Mouse (Mus musculus) heart, embryonic 12.5 days (tissue): Measurements from ENCODE around the gene P4ha1. TPM values are rescaled to one million over a fixed set of nuclear protein-coding genes. Genes with fewer than 3 reads are reported as not detected.
"Not testable (repeated sequence)": the region's sequence is repeated elsewhere in the genome, so short reads cannot be mapped to it uniquely, and the experiment has no call there.

Source experiments
- ATAC-seq: fragments of 200-750 bp; cut with Nextera tagmentation; 2 replicates; pipeline ENCODE4 v1.8.0; 2017; ENCODE audit warnings: moderate TSS enrichment, moderate library complexity; ENCODE audit not compliant: insufficient number of reproducible peaks, low FRiP score
- H3K27ac ChIP-seq: fragments of 300-500 bp; sonication (generic); 2 replicates; pipeline ENCODE4 v1.5.1; 2016; ENCODE audit warnings: mild to moderate bottlenecking, moderate library complexity; ENCODE audit not compliant: poor library complexity, severe bottlenecking
- H3K27me3 ChIP-seq: fragments of 300-500 bp; sonication (generic); replicated peaks from 2 replicates; pipeline ENCODE4 v1.6.1; 2016; ENCODE audit warnings: mild to moderate bottlenecking, moderate library complexity
- H3K36me3 ChIP-seq: fragments of 300-500 bp; sonication (generic); 2 replicates; pipeline ENCODE4 v1.6.1; 2016; ENCODE audit warnings: mild to moderate bottlenecking, moderate library complexity
- H3K4me1 ChIP-seq: fragments of 300-500 bp; sonication (generic); replicated peaks from 2 replicates; pipeline ENCODE4 v1.6.1; 2016; ENCODE audit warnings: mild to moderate bottlenecking
- H3K4me2 ChIP-seq: fragments of 300-500 bp; sonication (generic); 2 replicates; pipeline ENCODE4 v1.6.1; 2016; ENCODE audit warnings: mild to moderate bottlenecking, moderate library complexity
- H3K4me3 ChIP-seq: fragments of 300-500 bp; sonication (generic); 2 replicates; pipeline ENCODE4 v1.5.1; 2016; ENCODE audit warnings: mild to moderate bottlenecking
- H3K9ac ChIP-seq: fragments of 300-500 bp; sonication (generic); 2 replicates; pipeline ENCODE4 v1.6.1; 2016; ENCODE audit warnings: mild to moderate bottlenecking, moderate library complexity
- H3K9me3 ChIP-seq: fragments of 300-500 bp; sonication (generic); replicated peaks from 2 replicates; pipeline ENCODE4 v1.6.1; 2016; ENCODE audit warnings: mild to moderate bottlenecking, moderate library complexity
- WGBS: fragments of 180-500 bp; shearing (Covaris S2); methylation state at CpG from one replicate; pipeline ENCODE4 v1.1.7; 2016; 5-methylcytosine and 5-hydroxymethylcytosine counted together
- polyA plus RNA-seq: library from polyadenylated mRNA; unstranded; fragments of >200 nt; fragmentation: Nextera tagmentation; extraction: Ambion mirVana; gene quantifications from 2 replicates; pipeline ENCODE4 v1.2.1, GENCODE M21; 2016

P4ha1 gene
- polyA plus RNA-seq, 1 experiment from 2014 or later = 58.9 TPM

DNA sequence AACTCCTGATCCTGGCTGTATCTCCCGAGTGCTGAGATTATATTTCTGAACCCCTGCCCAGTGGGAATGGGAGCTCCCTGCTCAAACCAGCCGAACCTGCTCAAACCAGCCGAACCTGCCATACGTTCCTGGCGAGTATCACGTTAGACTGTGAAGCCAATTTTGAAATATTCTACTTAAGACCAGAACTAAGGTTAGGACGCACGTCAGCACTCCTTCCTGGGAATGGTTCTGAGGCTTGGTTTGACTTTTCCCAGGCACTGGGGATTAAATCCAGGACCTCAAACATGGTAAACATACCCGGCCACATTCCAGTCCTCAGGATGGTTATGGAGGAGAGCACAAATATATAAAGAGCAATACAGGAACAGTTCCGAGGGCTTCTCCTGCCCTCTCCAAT lies 54.8 kb downstream of the P4ha1 start:
- no peak overlapping the region for H3K9ac ChIP-seq
- H3K27ac ChIP-seq = no peak overlapping the region
- no peak overlapping the region for H3K4me2 ChIP-seq
- no peaks in the 10 kb centered on the region for H3K9me3 ChIP-seq
- peaks cover 18% of the 10 kb centered on the region for H3K36me3 ChIP-seq
- ATAC-seq = no peak
- H3K4me3 ChIP-seq = no peak overlapping the region
- peaks cover 12% of the 10 kb centered on the region for H3K4me1 ChIP-seq
- no peaks in the 10 kb centered on the region for H3K27me3 ChIP-seq
- 83% methylated on average over 10 of the region's 10 CpGs for WGBS

DNA sequence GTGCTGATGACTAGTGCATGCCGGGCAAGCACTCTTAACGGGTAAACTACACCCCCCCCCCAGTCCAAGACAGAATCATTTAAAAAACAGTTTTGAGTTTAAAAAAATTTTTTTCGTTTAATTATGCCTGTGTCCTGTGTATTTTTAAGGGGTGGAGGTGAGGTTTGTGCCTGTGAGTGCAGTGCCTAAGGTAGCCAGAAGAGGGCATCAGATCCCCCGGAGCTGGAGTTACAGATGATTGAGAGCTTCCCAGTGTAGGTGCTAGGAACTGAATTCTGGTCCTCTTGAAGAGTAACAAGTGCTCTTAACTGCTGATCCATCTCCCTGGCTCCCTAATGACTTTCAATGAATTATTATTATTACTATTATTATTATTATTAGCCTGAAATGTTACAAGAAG lies 55.6 kb downstream of the P4ha1 start:
- Histone ChIP-seq H3K36me3 (peaks cover 12% of the 10 kb centered on the region), H3K4me2 (no peak overlapping the region), H3K9me3 (no peaks in the 10 kb centered on the region), H3K27ac (no peak overlapping the region), H3K9ac (no peak overlapping the region), H3K27me3 (no peaks in the 10 kb centered on the region), H3K4me1 (peaks cover 12% of the 10 kb centered on the region), H3K4me3 (no peak overlapping the region)
- ATAC-seq = no peak
- WGBS = 91% methylated on average over 4 of the region's 4 CpGs

DNA sequence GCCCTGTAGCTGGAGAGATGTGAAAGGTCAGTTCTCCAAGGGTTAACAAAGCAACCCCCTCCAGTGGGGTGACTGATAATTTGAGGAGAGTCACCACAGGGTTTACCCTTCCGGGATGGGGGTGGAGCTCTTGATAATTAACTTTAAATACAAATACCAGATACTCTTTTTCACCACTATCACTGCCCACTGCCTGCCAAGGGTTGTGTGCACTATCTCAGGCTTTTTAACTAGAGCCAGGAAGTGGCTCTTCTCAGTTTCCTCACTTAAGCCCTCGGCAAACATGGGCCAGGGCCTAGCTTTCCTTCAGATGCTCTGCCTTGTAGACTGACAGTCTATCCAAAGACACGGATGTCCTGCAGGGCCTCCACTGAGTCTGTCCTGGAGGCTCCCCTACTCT lies 56.8 kb downstream of the P4ha1 start:
- H3K4me1 ChIP-seq = peaks cover 12% of the 10 kb centered on the region
- WGBS = 9% methylated on average over 3 of the region's 3 CpGs
- peak; percentile 45; the same call in 1 of the 2 replicates for ATAC-seq
- H3K9me3 ChIP-seq = no peaks in the 10 kb centered on the region
- no peak overlapping the region for H3K9ac ChIP-seq
- no peaks in the 10 kb centered on the region for H3K27me3 ChIP-seq
- H3K4me2 ChIP-seq = no peak overlapping the region
- H3K27ac ChIP-seq = peak overlapping the region; percentile 58
- peaks cover under 1% of the 10 kb centered on the region; the same call in 1 of the 2 replicates for H3K36me3 ChIP-seq
- H3K4me3 ChIP-seq = no peak overlapping the region

DNA sequence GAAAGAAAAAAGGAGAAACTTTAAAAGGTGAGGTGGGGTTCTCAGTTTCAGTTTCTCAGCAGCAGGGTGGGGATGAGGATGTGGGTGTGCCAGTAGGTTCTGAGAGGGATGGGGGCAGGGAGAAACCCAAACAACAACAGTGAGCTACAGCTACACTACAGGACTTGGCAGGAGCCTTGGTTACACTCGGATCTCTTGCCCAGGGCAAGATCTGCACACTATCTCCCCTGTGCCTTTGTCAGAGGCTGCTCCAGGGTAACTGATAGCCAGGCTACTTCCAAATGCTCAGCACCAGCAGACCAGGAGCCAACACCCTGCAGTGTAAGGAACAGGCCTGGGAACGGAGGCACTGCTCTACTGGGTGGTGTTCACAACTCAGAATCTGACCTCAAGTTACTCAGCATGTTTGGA lies 57.3 kb downstream of the P4ha1 start:
- H3K9ac ChIP-seq = no peak overlapping the region
- H3K9me3 ChIP-seq = no peaks in the 10 kb centered on the region
- no peaks in the 10 kb centered on the region for H3K27me3 ChIP-seq
- H3K36me3 ChIP-seq = no peaks in the 10 kb centered on the region
- H3K27ac ChIP-seq = peak overlapping the region; percentile 58
- H3K4me1 ChIP-seq = peaks cover 12% of the 10 kb centered on the region
- peak; percentile 39 for ATAC-seq
- H3K4me2 ChIP-seq = no peak overlapping the region
- no peak overlapping the region for H3K4me3 ChIP-seq
- WGBS = 34% methylated on average over 2 of the region's 2 CpGs

DNA sequence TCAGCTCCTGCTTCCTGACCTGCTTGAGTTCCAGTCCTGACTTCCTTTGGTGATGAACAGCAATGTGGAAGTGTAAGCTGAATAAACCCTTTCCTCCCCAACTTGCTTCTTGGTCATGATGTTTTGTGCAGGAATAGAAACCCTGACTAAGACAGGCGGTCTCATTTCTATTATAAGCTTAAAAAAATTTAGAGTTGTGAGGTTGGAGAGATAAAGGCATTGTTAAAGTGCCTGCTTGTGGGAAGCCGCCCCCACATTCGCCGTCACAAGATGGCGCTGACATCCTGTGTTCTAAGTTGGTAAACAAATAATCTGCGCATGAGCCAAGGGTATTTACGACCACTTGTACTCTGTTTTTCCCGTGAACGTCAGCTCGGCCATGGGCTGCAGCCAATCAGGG lies 58.5 kb downstream of the P4ha1 start:
- H3K27me3 ChIP-seq, ATAC-seq, H3K4me2 ChIP-seq, H3K36me3 ChIP-seq, H3K4me3 ChIP-seq, H3K9me3 ChIP-seq, H3K9ac ChIP-seq, H3K27ac ChIP-seq: not testable (repeated sequence)
- WGBS = 88% methylated on average over 7 of the region's 10 CpGs
- peaks cover 12% of the 10 kb centered on the region for H3K4me1 ChIP-seq

DNA sequence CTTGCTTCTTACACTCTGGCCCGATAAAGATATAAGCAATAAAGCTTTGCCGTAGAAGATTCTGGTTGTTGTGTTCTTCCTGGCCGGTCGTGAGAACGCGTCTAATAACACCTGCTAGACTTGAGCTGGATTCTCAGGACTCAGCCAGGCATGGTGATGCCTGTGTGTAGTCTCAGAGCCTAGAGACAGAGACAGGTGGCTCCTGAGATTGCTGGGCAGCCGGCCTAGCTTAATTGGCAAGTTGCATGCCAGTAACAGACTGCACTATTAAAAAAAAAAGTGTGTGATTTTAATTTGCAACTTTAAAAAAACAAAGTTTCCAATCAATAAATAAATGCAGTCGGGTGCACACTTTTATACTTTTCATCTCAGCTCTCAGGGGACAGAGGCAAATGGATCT lies 63.9 kb downstream of the P4ha1 start:
- H3K36me3 ChIP-seq = no peaks in the 10 kb centered on the region
- no peak overlapping the region for H3K9ac ChIP-seq
- H3K4me2 ChIP-seq = no peak overlapping the region
- H3K27me3 ChIP-seq = no peaks in the 10 kb centered on the region
- no peak overlapping the region for H3K27ac ChIP-seq
- ATAC-seq = no peak
- H3K9me3 ChIP-seq = peaks cover 13% of the 10 kb centered on the region
- WGBS = 89% methylated on average over 8 of the region's 8 CpGs
- H3K4me1 ChIP-seq = no peaks in the 10 kb centered on the region
- H3K4me3 ChIP-seq = no peak overlapping the region

DNA sequence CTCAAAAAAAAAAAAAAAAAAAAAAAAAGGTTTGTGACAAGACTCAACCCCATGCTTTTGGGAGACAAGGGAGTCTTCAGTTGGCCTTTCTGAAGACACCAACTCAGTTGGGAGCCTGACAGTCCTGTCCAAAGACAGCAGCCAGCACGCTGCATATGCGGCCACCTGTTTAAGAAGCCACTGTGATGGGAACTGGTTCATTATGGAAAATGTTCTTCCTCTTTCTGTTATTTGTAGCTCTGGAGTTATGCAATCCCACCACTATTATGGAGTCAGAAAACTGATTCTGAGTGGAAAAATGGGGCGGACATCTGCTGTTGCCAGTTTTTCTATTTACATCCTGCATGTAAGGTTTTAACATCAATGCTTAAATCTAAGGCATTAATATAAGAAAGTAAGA lies 66.6 kb downstream of the P4ha1 start:
- peaks cover 13% of the 10 kb centered on the region for H3K9me3 ChIP-seq
- ATAC-seq = no peak
- no peaks in the 10 kb centered on the region for H3K27me3 ChIP-seq
- H3K4me2 ChIP-seq = no peak overlapping the region
- H3K4me1 ChIP-seq = peaks cover 7% of the 10 kb centered on the region
- WGBS = 88% methylated on average over 3 of the region's 3 CpGs
- no peak overlapping the region for H3K4me3 ChIP-seq
- no peak overlapping the region for H3K27ac ChIP-seq
- no peak overlapping the region for H3K9ac ChIP-seq
- H3K36me3 ChIP-seq = no peaks in the 10 kb centered on the region

DNA sequence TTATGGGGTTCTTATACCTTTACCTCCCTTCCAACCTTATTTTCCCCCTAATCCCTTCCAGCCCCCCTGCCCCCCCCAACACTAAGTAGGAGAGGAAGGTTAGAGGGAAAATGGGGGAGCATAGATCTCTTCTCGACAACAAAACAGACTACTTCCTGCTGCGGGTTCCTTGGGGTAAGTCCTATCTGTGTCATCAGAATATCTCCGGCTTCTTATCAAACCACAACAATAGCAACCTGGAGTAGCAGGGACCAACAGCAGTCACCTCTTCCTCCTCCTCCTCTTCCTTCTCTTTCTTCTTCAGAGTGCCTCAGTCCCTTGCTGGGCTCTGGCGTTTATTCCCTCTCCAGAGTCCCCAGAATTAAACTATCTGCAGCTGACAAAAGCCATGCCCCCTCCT lies 68.8 kb downstream of the P4ha1 start:
- no peak for ATAC-seq
- Histone ChIP-seq H3K9me3 (peaks cover 15% of the 10 kb centered on the region), H3K4me2 (no peak overlapping the region), H3K9ac (no peak overlapping the region), H3K4me1 (peaks cover 7% of the 10 kb centered on the region), H3K27ac (no peak overlapping the region), H3K4me3 (no peak overlapping the region), H3K36me3 (no peaks in the 10 kb centered on the region), H3K27me3 (no peaks in the 10 kb centered on the region)
- 10% methylated on average over 4 of the region's 4 CpGs for WGBS

DNA sequence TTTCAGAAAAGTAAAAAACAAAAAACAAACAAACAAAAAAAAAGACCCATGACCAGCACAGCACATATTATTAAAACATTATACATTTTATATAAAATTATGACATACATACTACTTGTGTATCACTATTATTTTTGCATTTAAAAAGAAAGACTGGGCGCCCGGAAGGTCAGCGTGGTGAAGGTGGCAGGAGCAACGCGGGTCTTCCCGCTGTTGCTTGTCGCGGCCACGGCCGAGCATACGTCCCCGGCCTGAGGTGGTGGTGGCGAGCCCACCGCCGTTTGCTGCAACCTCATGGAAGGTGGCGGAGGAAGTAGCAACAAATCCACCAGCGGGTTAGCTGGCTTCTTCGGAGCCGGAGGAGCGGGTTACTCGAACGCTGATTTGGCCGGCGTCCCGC lies 72.4 kb downstream of the P4ha1 start, which contains the start of gene Gm10273:
Gm10273 (plus strand) TSS at position 172 of the 400 bp plus-strand sequence.
- H3K4me1 ChIP-seq, H3K36me3 ChIP-seq, H3K9me3 ChIP-seq, H3K4me2 ChIP-seq, H3K27ac ChIP-seq, H3K9ac ChIP-seq, ATAC-seq, H3K27me3 ChIP-seq, H3K4me3 ChIP-seq: not testable (repeated sequence)
- 88% methylated on average over 12 of the region's 25 CpGs for WGBS

DNA sequence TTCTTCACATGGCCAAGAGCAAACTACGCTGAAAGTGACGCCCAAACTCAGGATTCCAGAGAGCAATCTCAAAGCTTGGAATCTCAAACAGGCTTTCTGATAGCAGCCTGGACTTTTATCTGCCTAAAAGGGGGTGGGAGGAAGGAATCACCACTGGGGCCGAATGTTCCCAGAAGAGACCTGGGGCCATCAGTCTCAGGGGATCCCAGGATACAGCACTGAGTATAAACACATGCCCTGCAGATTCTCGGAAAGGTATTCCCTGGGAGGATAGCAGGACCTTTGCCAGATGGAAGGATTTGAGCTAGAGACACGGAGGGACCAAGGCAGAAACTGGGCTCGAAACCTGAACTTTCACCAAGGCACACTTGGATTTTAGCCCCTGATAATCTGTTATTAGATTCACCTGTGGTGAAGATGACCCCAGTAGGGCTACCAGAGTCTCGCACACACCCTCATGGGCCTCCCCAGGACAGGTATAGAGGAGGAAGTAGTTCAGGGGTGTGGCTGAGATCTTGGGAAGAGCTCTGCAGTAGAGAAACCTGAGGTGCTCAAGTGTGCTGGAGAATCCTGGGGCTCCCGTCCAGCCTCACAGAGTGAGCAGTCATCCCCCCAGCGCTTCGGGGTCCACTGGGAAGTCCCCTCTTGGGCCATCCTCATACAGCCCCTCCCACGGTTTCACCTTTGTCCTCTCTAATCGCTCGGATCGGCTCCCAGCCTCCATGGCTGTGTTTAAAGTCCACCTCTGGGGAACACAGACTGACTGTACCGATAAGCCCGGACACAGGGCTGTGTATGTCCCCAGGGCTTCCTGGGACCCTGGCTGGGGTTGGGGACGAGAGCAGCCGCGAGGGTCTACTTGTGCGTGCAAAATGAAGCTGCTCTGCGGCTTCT lies 80.0 kb downstream of the P4ha1 start, which contains the start of gene Pla2g12b:
Pla2g12b (plus strand) TSS at position 762 of the 894 bp plus-strand sequence.
- Histone ChIP-seq H3K4me1 (peaks cover 20% of the 10 kb centered on the region), H3K4me3 (0 out of 2 replicates have a peak within 1 kb of the TSS, but pooled peaks have one; percentile 3), H3K27ac (0 out of 2 replicates have a peak within 1 kb of the TSS, but pooled peaks have one; percentile 25), H3K27me3 (no peaks in the 10 kb centered on the region), H3K4me2 (peak within 1 kb of the TSS; percentile 45), H3K9ac (0 out of 2 replicates have a peak within 1 kb of the TSS, but pooled peaks have one; percentile 27), H3K9me3 (no peaks in the 10 kb centered on the region), H3K36me3 (no peaks in the 10 kb centered on the region)
- WGBS = 39% methylated on average over 21 of the region's 21 CpGs
- ATAC-seq = peak; percentile 11; the same call in 1 of the 2 replicates

DNA sequence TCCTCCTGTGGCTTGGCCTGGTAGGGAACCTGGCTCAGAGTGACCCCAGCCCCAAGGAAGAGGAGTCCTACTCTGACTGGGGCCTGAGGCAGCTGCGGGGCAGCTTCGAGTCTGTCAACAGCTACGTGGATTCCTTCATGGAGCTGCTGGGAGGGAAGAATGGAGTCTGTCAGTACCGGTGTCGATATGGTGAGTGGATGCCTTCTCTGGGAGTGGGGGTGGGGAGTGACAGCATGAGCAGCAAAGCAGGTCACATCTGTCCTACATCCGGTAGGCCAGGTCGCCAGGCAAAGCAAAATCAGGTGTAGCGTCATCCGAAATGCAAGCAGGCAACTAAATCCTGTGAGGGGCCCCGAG lies 80.7 kb downstream of the P4ha1 start:
- Histone ChIP-seq H3K4me3 (0 out of 2 replicates have a peak overlapping the region, but pooled peaks have one; percentile 3), H3K9ac (0 out of 2 replicates have a peak overlapping the region, but pooled peaks have one; percentile 27), H3K4me2 (peak overlapping the region; percentile 45), H3K9me3 (no peaks in the 10 kb centered on the region), H3K4me1 (peaks cover 20% of the 10 kb centered on the region), H3K27ac (0 out of 2 replicates have a peak overlapping the region, but pooled peaks have one; percentile 25), H3K36me3 (no peaks in the 10 kb centered on the region), H3K27me3 (no peaks in the 10 kb centered on the region)
- ATAC-seq = peak; percentile 59; the same call in 1 of the 2 replicates
- 36% methylated on average over 10 of the region's 10 CpGs for WGBS
